Comparison of ENCODE assay signal across 8 mouse cellular contexts in the genomic region with DNA sequence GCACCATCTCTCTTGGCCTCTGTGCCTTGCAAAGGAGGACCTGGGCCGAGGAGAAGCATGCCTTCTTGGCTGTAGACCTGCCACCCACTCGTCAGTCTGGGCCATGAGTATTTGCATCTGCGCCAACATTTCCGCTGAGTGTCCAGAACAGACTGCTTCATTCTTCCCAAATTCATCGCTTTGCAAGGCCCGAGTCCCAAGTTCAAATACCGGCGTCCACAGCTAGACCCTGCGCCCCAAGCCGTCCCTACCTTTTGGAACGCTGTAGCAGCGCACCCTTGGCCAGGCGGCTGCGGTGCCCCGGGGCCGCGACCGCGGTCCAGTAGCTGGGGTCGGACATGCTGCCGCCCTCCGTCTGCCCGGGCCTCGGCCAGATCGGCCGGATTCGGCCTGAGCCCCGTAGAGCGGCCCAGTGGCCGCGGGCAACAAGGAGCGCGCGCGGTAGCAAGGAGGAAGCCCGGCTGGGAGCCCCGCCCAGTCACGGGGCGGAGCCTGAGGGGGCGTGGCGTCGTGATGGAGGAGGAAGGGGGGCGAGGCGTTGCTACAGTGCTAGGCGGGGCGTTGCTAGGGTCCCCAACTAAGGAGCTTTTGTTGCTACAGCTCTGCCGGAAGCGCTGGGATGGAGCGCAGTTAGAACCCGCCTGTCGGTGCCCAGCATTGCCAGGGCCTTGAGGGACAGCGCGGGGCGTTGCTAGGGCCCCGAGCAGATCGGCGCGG. TPM values are rescaled to one million over a fixed set of nuclear protein-coding genes. Genes with fewer than 3 reads are reported as not detected.
DNase-seq lines count a peak whose midpoint lies in the region; TF ChIP-seq lines count a peak whose summit lies in the region.

No protein-coding gene starts in this region.

- H3K9me3 ChIP-seq in megakaryocyte, embryonic 14.5 days: no peaks in the 10 kb centered on the region

- TF ChIP-seq CTCF in gastrocnemius, adult 2 months (IDR thresholded peaks at IDR 0.05): no peak

- intact Hi-C loops in gastrocnemius, adult 2 months (cut with DNase I): no loop called here

- no peaks in the 10 kb centered on the region for H3K27me3 ChIP-seq in megakaryocyte, embryonic 14.5 days (replicated peaks)

- peak overlapping the region; percentile 83 for H3K4me3 ChIP-seq in gastrocnemius, adult 2 months
- peak overlapping the region; percentile 92 for H3K4me3 ChIP-seq in megakaryocyte, embryonic 14.5 days (replicated peaks)

- H3K36me3 ChIP-seq in megakaryocyte, embryonic 14.5 days (replicated peaks; ENCODE audit: low read length): peaks cover 87% of the 10 kb centered on the region

- H3K4me1 ChIP-seq in megakaryocyte, embryonic 14.5 days: peaks cover 92% of the 10 kb centered on the region

- peak; percentile 98 for DNase-seq in WW6 (ENCODE audit: low read depth, low spot score)
- peak; percentile 87 to 96 for DNase-seq in cerebellum, postnatal 4 days (ENCODE audit: low spot score in 2 of 2)
- DNase-seq in gastrocnemius, adult 2 months: peak; percentile 97
- DNase-seq in hindlimb bud, embryonic 11.5 days (ENCODE audit: extremely low spot score, low read depth, low spot score): peak; percentile 71
- DNase-seq in left cerebral cortex, adult 8-10 months (ENCODE audit: low spot score in 2 of 2): peak; percentile 95 to 96
- peak; percentile 98 for DNase-seq in right cerebral cortex, postnatal 10 days (ENCODE audit: low spot score in 2 of 2)
- peak; percentile 99 for DNase-seq in urinary bladder, postnatal 25 days (ENCODE audit: low spot score)

- peak overlapping the region; percentile 86 for H3K27ac ChIP-seq in gastrocnemius, adult 2 months

RNA-seq across cellular contexts. Expression of a gene that starts 12.7 kb away (rescaled TPM):
- 1 to 10 TPM; 2.7 to 3.6 TPM for total RNA-seq in gastrocnemius, adult 2 months (2021)
- 100 to 1,000 TPM; 276 to 316 (median 288) TPM for total RNA-seq in left cerebral cortex, adult 8-10 months (2022)
- polyA plus RNA-seq in megakaryocyte, embryonic 14.5 days (2012; ENCODE audit: insufficient read depth, low replicate concordance): 370 and 778 TPM in 2 replicates

RNA-seq across cellular contexts. Expression of a gene that starts 15.6 kb away (rescaled TPM):
- 10 to 100 TPM; 13.9 to 16.2 TPM for total RNA-seq in gastrocnemius, adult 2 months (2021)
- 100 to 1,000 TPM; 143 to 151 (median 149) TPM for total RNA-seq in left cerebral cortex, adult 8-10 months (2022)
- polyA plus RNA-seq in megakaryocyte, embryonic 14.5 days (2012; ENCODE audit: insufficient read depth, low replicate concordance): 51.5 and 59.4 TPM in 2 replicates

RNA-seq across cellular contexts. Expression of a gene that starts 16.1 kb away (rescaled TPM):
- not detected for total RNA-seq in gastrocnemius, adult 2 months (2021)
- total RNA-seq in left cerebral cortex, adult 8-10 months (2022): 1 to 10 TPM in 2 of 4 experiments, under 1 TPM in 2; 0.84 to 1.3 (median 1.0) TPM
- 10.8 and 11.1 TPM in 2 replicates for polyA plus RNA-seq in megakaryocyte, embryonic 14.5 days (2012; ENCODE audit: insufficient read depth, low replicate concordance)

RNA-seq across cellular contexts. Expression of a gene that starts 31.4 kb away (rescaled TPM):
- total RNA-seq in gastrocnemius, adult 2 months (2021): 10 to 100 TPM; 21.0 to 22.8 TPM
- 10 to 100 TPM; 31.0 to 39.0 (median 32.8) TPM for total RNA-seq in left cerebral cortex, adult 8-10 months (2022)
- 99.7 and 186 TPM in 2 replicates for polyA plus RNA-seq in megakaryocyte, embryonic 14.5 days (2012; ENCODE audit: insufficient read depth, low replicate concordance)

RNA-seq across cellular contexts. Expression of a gene that starts 37.7 kb away (rescaled TPM):
- 10 to 100 TPM; 31.9 to 39.8 TPM for total RNA-seq in gastrocnemius, adult 2 months (2021)
- 100 to 1,000 TPM; 805 to 866 (median 821) TPM for total RNA-seq in left cerebral cortex, adult 8-10 months (2022)
- polyA plus RNA-seq in megakaryocyte, embryonic 14.5 days (2012; ENCODE audit: insufficient read depth, low replicate concordance): 7.8 and 38.4 TPM in 2 replicates

Comparison
In these comparisons a context has a peak if more than half of its experiments do, and no peak if none do; other contexts are left out.
1. Peak in every context shown above with its lines: DNase-seq, H3K4me3 ChIP-seq and H3K27ac ChIP-seq.
2. RNA of a gene that starts 12.7 kb away (total RNA-seq): 276 to 316 TPM in left cerebral cortex, adult 8-10 months; 2.7 to 3.6 TPM in gastrocnemius, adult 2 months; every median in the first group is over 10 times any median in the second.
3. RNA of a gene that starts 15.6 kb away (total RNA-seq): 143 to 151 TPM in left cerebral cortex, adult 8-10 months; 13.9 to 16.2 TPM in gastrocnemius, adult 2 months; every median in the first group is over 4 times any median in the second.